Mouse (Mus musculus) limb, embryonic 15.5 days (tissue): ENCODE measurements around the gene Gan. TPM values are rescaled to one million over a fixed set of nuclear protein-coding genes. Genes with fewer than 3 reads are reported as not detected.
A peak's percentile ranks its signal among the peaks of the same experiment; 100 is the strongest.

Experiments
- ATAC-seq: fragments of 200-750 bp; cut with Nextera tagmentation; 2 replicates; pipeline ENCODE4 v1.8.0; 2017; ENCODE audit warnings: low read depth, moderate TSS enrichment; ENCODE audit not compliant: insufficient number of reproducible peaks, low FRiP score, low TSS enrichment
- H3K27ac ChIP-seq: fragments of 300-500 bp; sonication (generic); 2 replicates; pipeline ENCODE4 v1.5.1; 2015; ENCODE audit warnings: moderate library complexity, mild to moderate bottlenecking, inconsistent platforms
- H3K27me3 ChIP-seq: fragments of 300-500 bp; sonication (generic); 2 replicates; pipeline ENCODE4 v1.6.1; 2015; ENCODE audit warnings: inconsistent platforms
- H3K36me3 ChIP-seq: fragments of 300-500 bp; sonication (generic); 2 replicates; pipeline ENCODE4 v1.6.1; 2015; ENCODE audit warnings: inconsistent platforms
- H3K4me1 ChIP-seq: fragments of 300-500 bp; sonication (generic); 2 replicates; pipeline ENCODE4 v1.6.1; 2015; ENCODE audit warnings: inconsistent platforms
- H3K4me2 ChIP-seq: fragments of 300-500 bp; sonication (generic); 2 replicates; pipeline ENCODE4 v1.6.1; 2015; ENCODE audit warnings: mild to moderate bottlenecking, inconsistent platforms
- H3K4me3 ChIP-seq: fragments of 300-500 bp; sonication (generic); 2 replicates; pipeline ENCODE4 v1.5.1; 2015; ENCODE audit warnings: mild to moderate bottlenecking, inconsistent platforms
- H3K9ac ChIP-seq: fragments of 300-500 bp; sonication (generic); 2 replicates; pipeline ENCODE4 v1.6.1; 2015; ENCODE audit warnings: inconsistent platforms
- H3K9me3 ChIP-seq: fragments of 300-500 bp; sonication (generic); 2 replicates; pipeline ENCODE4 v1.6.1; 2016; ENCODE audit warnings: inconsistent platforms
- WGBS: fragments of 180-500 bp; shearing (Covaris S2); methylation state at CpG from one replicate; pipeline ENCODE4 v1.1.7; 2015; 5-methylcytosine and 5-hydroxymethylcytosine counted together
- polyA plus RNA-seq: library from polyadenylated mRNA; unstranded; fragments of >200 nt; fragmentation: Nextera tagmentation; extraction: Ambion mirVana; gene quantifications from 2 replicates; pipeline ENCODE4 v1.2.1, GENCODE M21; 2015

The Gan gene
- 2.6 and 3.7 TPM in 2 replicates for polyA plus RNA-seq

DNA sequence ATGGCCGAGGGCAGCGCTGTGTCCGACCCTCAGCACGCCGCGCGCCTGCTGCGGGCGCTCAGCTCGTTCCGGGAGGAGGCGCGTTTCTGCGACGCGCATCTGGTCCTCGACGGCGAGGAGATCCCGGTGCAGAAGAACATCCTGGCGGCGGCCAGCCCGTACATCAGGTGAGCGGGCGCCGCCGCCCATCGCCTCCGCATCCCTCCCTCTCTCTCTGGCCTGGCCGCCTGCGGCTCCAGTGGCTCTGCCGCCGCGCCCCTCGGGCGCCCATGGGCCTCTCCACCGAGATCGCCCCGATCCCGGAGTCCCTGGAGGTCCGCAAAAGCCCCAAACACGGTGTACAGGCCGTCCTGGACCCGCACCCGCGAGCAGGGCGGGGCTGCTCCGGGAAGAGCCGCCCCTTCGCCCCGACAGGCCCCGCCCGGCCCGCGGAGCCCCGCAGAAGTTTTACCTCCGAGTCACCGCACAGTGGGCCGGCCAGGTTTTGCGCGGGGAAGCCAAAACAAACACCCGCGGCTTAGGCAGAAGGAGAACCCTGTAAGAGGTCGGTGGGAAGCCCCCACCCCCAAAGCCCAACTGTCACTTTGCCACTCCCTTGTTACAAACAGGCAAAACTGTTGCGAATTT is at the start of gene Gan:
Gene Gan (plus strand): TSS at position 1 of the 627 bp plus-strand sequence.
- peak within 1 kb of the TSS; percentile 97 for H3K9ac ChIP-seq
- H3K27ac ChIP-seq: peak within 1 kb of the TSS; percentile 89
- H3K9me3 ChIP-seq: no peaks in the 10 kb centered on the region
- peak within 1 kb of the TSS; percentile 81 for H3K4me2 ChIP-seq
- no peaks in the 10 kb centered on the region for H3K36me3 ChIP-seq
- ATAC-seq: peak; percentile 45; the same call in 1 of the 2 replicates
- no peaks in the 10 kb centered on the region for H3K27me3 ChIP-seq
- under 1% methylated on average over 60 of the region's 65 CpGs for WGBS
- peak within 1 kb of the TSS; percentile 86 for H3K4me3 ChIP-seq
- peaks cover 17% of the 10 kb centered on the region for H3K4me1 ChIP-seq

DNA sequence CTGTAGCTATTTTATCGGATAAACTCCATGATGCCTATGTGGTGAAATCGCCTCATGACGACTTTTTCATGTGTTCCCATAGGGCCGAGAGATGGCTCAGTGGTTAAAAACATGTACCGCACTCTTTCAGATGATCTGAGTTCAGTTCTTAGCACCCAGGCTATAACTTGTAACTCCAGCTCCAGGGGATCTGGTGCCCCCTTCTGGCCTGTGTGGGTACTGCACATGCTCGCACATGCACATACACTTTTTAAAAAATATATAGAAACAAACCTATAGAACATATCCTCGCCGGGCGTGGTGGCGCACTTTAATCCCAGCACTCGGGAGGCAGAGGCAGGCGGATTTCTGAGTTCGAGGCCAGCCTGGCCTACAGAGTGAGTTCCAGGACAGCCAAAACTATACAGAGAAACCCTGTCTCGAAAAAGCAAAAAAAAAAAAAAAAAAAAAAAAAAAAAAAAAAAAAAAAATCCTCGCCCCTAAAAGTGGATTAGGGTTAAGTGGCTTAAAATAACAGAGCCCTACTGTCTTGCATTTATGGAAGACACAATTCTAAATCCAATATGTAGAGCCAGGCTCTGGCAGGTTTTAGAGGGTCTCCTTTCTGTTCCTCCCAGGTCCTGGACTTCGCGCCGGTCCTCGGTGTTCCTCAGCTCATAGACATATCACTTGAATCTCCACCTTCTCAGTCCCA is 48.8 kb upstream of the Gan start:
- ATAC-seq: no peak
- H3K9ac ChIP-seq: no peak overlapping the region
- no peaks in the 10 kb centered on the region for H3K9me3 ChIP-seq
- no peak overlapping the region for H3K4me2 ChIP-seq
- WGBS: 91% methylated on average over 19 of the region's 19 CpGs
- no peaks in the 10 kb centered on the region for H3K36me3 ChIP-seq
- no peak overlapping the region for H3K4me3 ChIP-seq
- no peaks in the 10 kb centered on the region for H3K27me3 ChIP-seq
- no peak overlapping the region for H3K27ac ChIP-seq
- H3K4me1 ChIP-seq: 0 out of 2 replicates have a peak, but pooled peaks cover 2% of the 10 kb centered on the region

DNA sequence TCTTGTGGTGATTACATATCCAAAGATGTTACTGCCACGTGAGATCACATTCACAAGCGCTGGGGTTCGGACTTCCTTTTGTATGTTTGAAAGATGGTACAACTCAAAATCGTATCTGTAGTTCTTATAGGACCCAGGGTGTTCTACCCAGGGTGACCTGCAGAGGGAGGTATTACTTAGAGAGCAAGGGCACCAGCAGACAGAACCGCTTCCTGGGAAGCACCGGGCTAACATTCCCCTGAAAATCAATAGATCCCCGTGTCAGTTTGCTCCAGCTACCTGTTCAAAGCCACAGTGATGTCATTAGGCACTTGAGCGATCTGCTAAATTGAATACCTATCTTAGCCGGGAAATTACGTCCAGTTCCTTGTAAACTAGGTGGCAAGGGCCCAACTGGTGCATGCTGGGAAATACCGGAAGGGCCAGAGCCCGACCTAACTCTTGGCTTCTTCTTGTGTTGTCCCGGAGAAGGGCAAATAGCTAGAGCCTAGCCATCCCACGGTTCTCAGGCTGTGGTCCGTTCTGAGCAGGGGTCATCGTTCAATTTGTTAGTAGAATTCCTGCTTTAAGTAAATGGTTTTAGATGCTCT is 48.0 kb upstream of the Gan start:
- Histone ChIP-seq H3K9me3 (no peaks in the 10 kb centered on the region), H3K4me2 (no peak overlapping the region), H3K27me3 (no peaks in the 10 kb centered on the region), H3K36me3 (no peaks in the 10 kb centered on the region), H3K9ac (no peak overlapping the region), H3K4me3 (no peak overlapping the region), H3K27ac (no peak overlapping the region), H3K4me1 (0 out of 2 replicates have a peak, but pooled peaks cover 2% of the 10 kb centered on the region)
- WGBS: 52% methylated on average over 16 of the region's 16 CpGs
- no peak for ATAC-seq

DNA sequence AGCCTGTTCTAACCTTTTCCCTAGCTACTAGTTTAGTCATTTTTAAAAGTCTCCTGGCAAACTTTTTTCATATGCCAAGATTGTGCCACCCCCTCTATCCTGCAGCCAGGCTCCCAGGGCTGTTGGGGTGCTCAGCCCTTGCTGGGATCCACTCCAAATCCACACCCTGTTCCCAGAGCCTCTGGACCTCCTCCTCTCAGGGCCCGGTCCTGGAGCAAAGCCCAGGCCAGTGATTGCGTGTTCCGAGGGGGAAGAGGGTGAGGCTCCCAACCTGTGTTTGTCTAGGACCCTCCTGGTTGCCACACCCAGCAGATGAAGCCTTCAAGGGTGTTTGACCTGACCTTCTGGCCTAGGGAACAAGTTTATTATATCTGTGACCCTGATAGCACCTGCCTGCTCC is 46.3 kb upstream of the Gan start:
- H3K9ac ChIP-seq: no peak overlapping the region
- H3K9me3 ChIP-seq: no peaks in the 10 kb centered on the region
- H3K27me3 ChIP-seq: no peaks in the 10 kb centered on the region
- ATAC-seq: no peak
- 74% methylated on average over 3 of the region's 3 CpGs for WGBS
- H3K4me3 ChIP-seq: no peak overlapping the region
- no peaks in the 10 kb centered on the region for H3K36me3 ChIP-seq
- no peak overlapping the region for H3K27ac ChIP-seq
- H3K4me1 ChIP-seq: peaks cover 10% of the 10 kb centered on the region
- no peak overlapping the region for H3K4me2 ChIP-seq

DNA sequence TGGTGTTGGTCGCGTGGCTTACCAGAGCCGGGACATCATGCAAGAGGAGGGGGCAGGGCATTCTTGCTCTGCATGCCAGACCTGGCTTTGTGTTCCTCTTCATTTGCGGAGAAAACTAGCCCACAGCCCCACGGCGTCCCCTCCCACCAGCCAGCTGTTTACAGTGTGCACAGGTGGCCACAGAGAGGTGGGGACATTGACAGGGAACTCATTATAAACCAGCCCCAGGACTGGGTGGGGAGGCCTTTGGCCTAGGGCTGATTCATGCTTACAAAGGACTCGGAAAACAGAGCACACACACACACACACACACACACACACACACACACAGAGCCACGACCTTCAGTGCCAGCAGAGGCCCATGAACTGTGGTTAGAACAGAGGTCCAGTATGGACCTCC is 45.7 kb upstream of the Gan start:
- Histone ChIP-seq H3K4me3 (no peak overlapping the region), H3K27ac (no peak overlapping the region), H3K9me3 (no peaks in the 10 kb centered on the region), H3K4me2 (no peak overlapping the region), H3K4me1 (peaks cover 10% of the 10 kb centered on the region), H3K9ac (no peak overlapping the region), H3K27me3 (no peaks in the 10 kb centered on the region), H3K36me3 (no peaks in the 10 kb centered on the region)
- ATAC-seq: no peak
- WGBS: 37% methylated on average over 8 of the region's 8 CpGs

DNA sequence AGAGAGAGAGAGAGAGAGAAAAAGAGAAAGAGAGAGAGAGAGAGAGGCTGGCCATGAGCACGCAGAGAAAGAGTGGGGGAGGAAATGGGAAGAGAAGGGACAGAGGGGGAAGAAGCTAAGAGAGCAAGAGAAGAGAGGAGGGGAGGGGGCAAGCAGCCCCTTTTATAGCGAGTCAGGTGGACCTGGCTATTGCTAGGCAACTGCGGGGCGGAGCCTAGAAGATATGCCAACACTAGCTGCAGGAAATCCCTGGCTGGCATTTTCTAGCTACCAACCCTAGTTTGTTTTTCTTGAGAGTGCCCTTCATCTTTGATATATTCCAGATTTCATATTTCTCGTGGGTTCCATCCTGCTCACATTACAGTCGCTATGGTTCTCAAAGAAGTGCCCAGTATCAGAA is 42.8 kb upstream of the Gan start:
- no peak overlapping the region for H3K4me2 ChIP-seq
- 38% methylated on average over 6 of the region's 6 CpGs for WGBS
- H3K9ac ChIP-seq: no peak overlapping the region
- H3K4me1 ChIP-seq: peaks cover 10% of the 10 kb centered on the region
- no peak overlapping the region for H3K27ac ChIP-seq
- no peaks in the 10 kb centered on the region for H3K9me3 ChIP-seq
- no peak overlapping the region for H3K4me3 ChIP-seq
- ATAC-seq: no peak
- H3K36me3 ChIP-seq: no peaks in the 10 kb centered on the region
- no peaks in the 10 kb centered on the region for H3K27me3 ChIP-seq

DNA sequence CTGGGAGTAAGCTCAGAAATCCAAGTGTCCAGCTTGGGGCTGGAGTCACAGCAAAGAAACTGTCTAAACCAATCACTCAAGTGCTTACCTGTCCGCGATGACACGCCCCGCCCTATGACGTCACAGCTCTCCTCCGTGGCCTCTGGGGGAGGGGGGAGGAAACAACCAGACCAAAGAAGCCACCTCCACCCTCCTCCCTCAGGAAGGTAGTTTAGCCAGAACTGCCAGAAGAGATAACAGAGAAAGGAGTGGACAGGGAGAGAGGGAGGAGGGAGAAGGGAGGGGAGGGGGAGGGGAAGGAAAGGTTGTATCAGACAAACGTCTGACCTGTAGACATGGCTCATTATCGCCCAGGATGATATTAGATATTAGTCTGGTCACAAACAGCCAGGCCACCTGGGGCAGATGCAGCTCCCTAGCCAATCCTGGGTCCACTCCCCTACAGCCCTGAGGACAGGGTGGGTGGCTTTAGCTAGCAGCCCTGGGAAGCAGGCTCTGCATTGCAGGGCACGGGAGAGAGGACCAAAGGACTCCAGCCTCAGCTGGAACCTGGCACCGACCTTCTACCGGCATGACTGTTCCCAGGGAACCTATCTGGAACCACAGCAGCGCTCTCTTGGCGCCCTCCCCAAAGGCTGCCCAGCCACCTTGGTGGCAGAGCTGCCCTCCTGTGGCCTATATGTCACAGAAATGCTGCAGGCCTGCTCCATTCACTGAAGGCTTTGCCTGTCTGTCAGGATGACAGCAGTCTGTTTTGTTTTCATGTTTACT is 42.1 kb upstream of the Gan start:
- no peak for ATAC-seq
- Histone ChIP-seq H3K9me3 (no peaks in the 10 kb centered on the region), H3K4me2 (0 out of 2 replicates have a peak overlapping the region, but pooled peaks have one; percentile 12), H3K36me3 (no peaks in the 10 kb centered on the region), H3K4me3 (no peak overlapping the region), H3K9ac (no peak overlapping the region), H3K27ac (peak overlapping the region; percentile 38; the same call in 1 of the 2 replicates), H3K4me1 (peaks cover 10% of the 10 kb centered on the region), H3K27me3 (no peaks in the 10 kb centered on the region)
- WGBS: 11% methylated on average over 13 of the region's 13 CpGs

DNA sequence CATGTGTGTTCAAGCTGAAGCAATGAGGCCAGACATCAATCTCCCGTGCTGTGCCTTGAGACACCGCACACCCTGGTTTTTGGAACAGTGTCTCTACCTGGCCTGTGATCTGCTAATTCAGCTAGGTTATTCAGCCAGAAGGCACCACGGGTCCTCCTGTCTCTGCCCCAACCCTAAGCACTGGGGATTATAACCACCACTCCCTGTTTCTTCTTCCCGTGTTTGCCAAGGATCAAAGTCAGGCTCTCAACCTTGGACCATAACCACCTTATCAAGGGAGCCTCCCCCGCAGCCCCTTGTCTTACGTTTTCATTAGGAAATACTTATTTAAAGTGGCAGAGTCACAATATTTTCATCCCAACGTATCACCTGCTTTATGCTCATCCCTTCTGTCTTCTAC is 41.4 kb upstream of the Gan start:
- no peak overlapping the region for H3K9ac ChIP-seq
- H3K27ac ChIP-seq: no peak overlapping the region
- ATAC-seq: no peak
- H3K36me3 ChIP-seq: no peaks in the 10 kb centered on the region
- no peak overlapping the region for H3K4me3 ChIP-seq
- 72% methylated on average over 7 of the region's 7 CpGs for WGBS
- H3K27me3 ChIP-seq: no peaks in the 10 kb centered on the region
- peaks cover 10% of the 10 kb centered on the region for H3K4me1 ChIP-seq
- no peak overlapping the region for H3K4me2 ChIP-seq
- no peaks in the 10 kb centered on the region for H3K9me3 ChIP-seq

DNA sequence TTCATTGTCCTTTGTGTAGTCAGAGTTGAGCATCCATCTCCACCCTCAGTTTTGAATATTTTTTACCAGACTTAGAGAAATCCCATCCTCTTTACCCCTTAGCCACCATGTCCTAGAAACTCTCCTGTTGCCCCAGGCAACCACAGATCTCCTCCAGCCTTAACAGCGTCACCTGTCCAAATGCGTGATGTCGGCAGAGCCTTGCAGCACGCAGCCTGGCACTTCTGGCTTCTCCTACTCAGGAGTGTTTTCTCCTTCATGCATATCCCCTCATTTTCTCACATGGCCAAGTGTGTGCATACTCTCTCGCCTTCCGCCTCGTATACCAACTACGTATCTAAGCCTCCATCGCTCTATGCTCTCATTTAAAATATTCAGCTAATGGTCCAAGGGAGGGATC is 39.5 kb upstream of the Gan start:
- no peaks in the 10 kb centered on the region for H3K36me3 ChIP-seq
- no peak overlapping the region for H3K4me3 ChIP-seq
- WGBS: 86% methylated on average over 9 of the region's 9 CpGs
- H3K4me1 ChIP-seq: peaks cover 10% of the 10 kb centered on the region
- ATAC-seq: no peak
- H3K4me2 ChIP-seq: no peak overlapping the region
- no peaks in the 10 kb centered on the region for H3K9me3 ChIP-seq
- H3K27me3 ChIP-seq: no peaks in the 10 kb centered on the region
- H3K27ac ChIP-seq: no peak overlapping the region
- no peak overlapping the region for H3K9ac ChIP-seq

DNA sequence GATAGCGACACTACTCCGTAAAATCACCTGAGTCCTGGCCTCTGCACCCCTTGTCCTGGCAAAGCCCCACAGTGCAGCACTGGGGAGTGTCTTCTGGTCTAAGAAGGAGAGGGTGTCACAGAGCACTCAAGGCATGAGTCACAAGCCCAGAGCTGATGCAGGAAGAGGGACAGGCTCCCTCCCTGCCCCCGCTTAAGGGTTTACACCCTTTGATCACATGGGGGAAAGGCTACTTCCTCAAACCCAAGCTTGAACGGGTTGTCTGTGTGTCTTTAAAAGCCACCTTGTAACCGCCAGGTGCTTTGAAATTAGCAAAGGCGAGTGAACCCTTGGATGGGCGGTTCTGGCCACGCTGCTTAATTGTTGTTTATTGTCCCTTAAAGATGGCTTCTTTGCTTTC is 36.7 kb upstream of the Gan start:
- no peak for ATAC-seq
- Histone ChIP-seq H3K4me2 (no peak overlapping the region), H3K9ac (no peak overlapping the region), H3K27ac (no peak overlapping the region), H3K27me3 (no peaks in the 10 kb centered on the region), H3K4me1 (peaks cover 2% of the 10 kb centered on the region; the same call in 1 of the 2 replicates), H3K4me3 (no peak overlapping the region), H3K36me3 (no peaks in the 10 kb centered on the region), H3K9me3 (no peaks in the 10 kb centered on the region)
- WGBS: 50% methylated on average over 8 of the region's 8 CpGs

DNA sequence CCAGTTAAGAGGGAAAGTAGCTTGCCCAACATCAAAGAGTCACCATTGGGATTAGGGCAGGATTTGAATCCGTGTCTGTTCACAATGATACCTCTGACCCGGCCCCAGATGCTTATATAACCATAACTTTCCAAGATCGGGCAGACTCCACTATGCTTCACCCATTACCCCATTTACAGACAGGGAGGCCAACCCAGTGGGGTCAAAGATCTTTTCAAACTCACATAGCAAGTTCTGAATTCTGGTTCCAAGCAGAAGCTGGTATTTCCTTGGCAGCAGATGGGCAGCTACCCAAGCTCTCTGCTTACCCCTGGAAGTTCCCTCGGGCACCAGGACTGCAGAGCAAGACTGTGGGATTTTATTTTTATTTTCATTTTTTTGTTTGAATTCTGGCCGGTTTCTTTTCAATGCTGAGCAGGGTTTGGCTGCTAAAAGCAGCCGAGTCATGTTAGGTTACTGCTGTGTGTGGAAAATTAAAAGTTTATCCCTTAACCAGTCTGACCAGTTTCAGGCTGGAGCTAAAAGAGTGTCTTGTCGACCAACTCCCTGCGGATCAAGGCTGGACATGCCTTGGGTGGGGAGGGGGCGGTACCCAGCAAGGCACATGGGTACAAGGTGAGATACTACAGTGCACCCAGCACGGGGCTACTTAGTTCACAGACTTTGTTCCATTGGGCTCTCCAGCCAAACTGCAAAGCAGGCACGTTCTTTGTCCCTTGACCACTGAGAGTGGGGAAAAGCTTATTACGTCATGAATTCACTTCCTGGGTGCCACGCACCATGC is 33.9 kb upstream of the Gan start:
- Histone ChIP-seq H3K9me3 (no peaks in the 10 kb centered on the region), H3K4me2 (no peak overlapping the region), H3K4me3 (no peak overlapping the region), H3K9ac (no peak overlapping the region), H3K4me1 (peaks cover 2% of the 10 kb centered on the region; the same call in 1 of the 2 replicates), H3K36me3 (no peaks in the 10 kb centered on the region), H3K27me3 (no peaks in the 10 kb centered on the region), H3K27ac (peak overlapping the region; percentile 74)
- 62% methylated on average over 13 of the region's 13 CpGs for WGBS
- peak; percentile 26; the same call in 1 of the 2 replicates for ATAC-seq
